Mouse (Mus musculus) testis, adult 10 weeks (tissue): ENCODE results near the gene BC003965. TPM values are rescaled to one million over a fixed set of nuclear protein-coding genes. Genes with fewer than 3 reads are reported as not detected.

ENCODE experiments used
- polyA plus RNA-seq: library from polyadenylated mRNA; stranded (reverse); fragments of 350-450 nt; fragmentation: Illumina TruSeq; extraction: RNeasy Lipid Tissue Mini Kit (QIAGEN cat#74804); gene quantifications from one replicate; pipeline ENCODE4 v1.2.3, GENCODE M21; 2014; ENCODE audit warnings: low read depth, low replicate concordance

The BC003965 gene
- polyA plus RNA-seq = 5.9 TPM

DNA sequence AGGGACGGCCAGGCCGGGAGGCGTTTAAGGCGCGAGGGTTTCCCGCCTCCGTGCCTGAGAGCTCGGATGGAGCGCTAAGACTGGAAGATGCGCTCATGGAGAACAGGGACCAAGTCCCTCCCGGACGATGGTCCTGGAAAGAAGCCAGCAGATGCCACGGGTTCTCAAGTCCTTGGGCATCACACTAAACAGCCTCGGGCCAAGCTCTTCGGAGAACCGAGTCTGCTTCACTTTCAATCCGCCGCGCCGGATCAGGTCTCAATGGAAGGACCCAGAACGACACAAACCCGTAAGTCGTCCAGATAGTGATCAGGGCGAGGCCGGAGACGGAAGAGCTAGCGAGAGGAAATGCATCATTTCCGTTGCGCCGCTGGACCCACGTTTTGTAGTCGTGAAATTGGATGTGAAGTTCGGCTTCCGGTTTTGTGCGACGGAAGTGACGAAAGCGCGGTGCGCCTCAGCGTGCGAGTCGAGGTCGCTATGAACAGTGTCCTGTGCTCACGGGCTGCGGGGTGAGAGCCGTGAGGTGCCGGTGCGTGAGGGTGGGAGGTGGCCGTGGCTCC, at the start of gene BC003965:
Gene BC003965 (plus strand): TSS at position 426 of the 563 bp plus-strand sequence.

GRCm38 (mm10) chr17:25162161-25162560, 22.2 kb upstream of the BC003965 start, which contains the start of gene Ccdc154:
Gene Ccdc154, plus strand, starts transcription at chr17:25162461.

DNA sequence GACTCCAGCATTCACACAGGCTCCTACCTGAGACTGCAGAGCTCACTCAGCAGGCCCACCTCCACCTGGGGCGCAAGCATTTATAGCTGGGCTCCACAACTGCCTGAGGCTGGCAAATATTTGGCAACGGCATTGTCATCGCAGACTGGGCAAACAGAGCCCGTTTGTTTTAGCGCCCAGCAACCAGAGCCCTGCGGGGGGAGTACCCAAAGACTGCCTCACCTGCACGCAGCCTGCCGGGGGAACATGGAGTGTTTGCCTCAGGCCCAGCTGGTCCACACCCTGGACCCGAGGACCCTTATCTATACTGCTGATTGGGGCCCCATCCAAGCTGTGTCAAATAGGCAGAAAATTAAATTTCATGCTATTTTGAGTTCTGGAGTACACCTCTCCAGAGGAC, 8.9 kb upstream of the BC003965 start, which contains the start of gene Gm38655:
Gene Gm38655 (minus strand): TSS at position 61 of the 400 bp plus-strand sequence.

DNA sequence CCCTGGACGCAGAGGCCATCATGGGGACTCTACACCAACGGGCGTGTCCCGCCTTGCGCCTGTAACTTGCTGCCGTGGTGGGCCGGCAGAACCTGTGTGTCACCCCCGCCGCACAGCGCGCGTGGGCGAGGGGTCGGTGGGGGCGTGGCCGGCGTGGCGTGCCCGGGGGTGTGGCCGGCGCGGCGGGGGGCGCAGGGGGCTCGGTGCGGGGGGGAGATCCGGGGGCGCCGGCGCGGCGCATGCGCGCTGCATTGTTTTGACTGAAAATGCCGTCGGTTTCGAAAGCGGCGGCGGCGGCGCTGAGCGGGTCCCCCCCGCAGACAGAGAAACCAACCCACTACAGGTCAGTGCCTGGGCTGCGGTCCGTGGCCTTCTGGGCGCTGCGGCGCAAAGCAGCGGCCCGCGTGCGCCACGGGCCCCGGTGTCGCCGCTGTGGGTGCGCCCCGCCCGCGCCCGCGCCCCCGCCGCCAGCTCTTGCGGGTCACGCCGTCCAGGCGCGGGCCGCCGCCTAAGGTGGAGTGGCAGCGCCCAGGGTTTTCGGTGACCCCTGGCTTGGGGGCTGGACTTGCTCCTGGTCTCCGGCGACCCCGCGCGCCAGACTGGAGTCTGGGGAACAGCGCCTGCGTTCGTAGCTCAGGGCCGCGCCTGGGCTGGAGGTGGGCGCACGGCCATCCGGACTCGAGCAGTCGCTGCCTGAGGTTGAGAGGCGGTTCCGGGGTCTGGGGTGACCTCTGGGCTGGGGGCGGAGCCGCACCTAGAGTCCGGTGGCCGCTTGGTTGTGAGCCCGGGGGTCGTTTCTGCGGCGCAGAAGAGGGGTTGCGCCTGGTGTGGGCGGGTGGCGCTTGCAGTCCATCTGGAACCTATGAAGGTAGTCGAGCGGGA, 4.0 kb downstream of the BC003965 start, which contains the start of gene Unkl:
Gene Unkl (plus strand): TSS at position 248 of the 882 bp plus-strand sequence.

Other genes with a start within 250 kb of the BC003965 start
- gene Mapk8ip3, start 247.6 kb upstream of the BC003965 start, polyA plus RNA-seq = 4.3 TPM
- gene Jpt2, start 223.9 kb upstream of the BC003965 start, polyA plus RNA-seq = 13.2 TPM
- gene Cramp1l, start 168.8 kb upstream of the BC003965 start, polyA plus RNA-seq = 13.1 TPM
- gene Ift140, start 168.5 kb upstream of the BC003965 start, polyA plus RNA-seq = 141 TPM
- 1.2 TPM for gene Tmem204, start 101.0 kb upstream of the BC003965 start, polyA plus RNA-seq
- gene Telo2, start 68.6 kb upstream of the BC003965 start, polyA plus RNA-seq = 0.48 TPM
- not detected for gene Ptx4, start 63.8 kb upstream of the BC003965 start, polyA plus RNA-seq
- 3.2 TPM for gene Clcn7, start 51.2 kb upstream of the BC003965 start, polyA plus RNA-seq
- gene Ccdc154, start 22.1 kb upstream of the BC003965 start, polyA plus RNA-seq = 2.2 TPM
- not detected for gene Gm38655, start 9.1 kb upstream of the BC003965 start, polyA plus RNA-seq
- gene Unkl, start 3.8 kb downstream of the BC003965 start, polyA plus RNA-seq = 3.5 TPM
- 2.9 TPM for gene Gnptg, start 55.6 kb downstream of the BC003965 start, polyA plus RNA-seq
- gene Tsr3, start 55.6 kb downstream of the BC003965 start, polyA plus RNA-seq = 6.2 TPM
- gene Baiap3, start 71.8 kb downstream of the BC003965 start, polyA plus RNA-seq = 0.20 TPM
- gene Ube2i, start 90.1 kb downstream of the BC003965 start, polyA plus RNA-seq = 461 TPM
- not detected for gene Prss34, start 113.8 kb downstream of the BC003965 start, polyA plus RNA-seq
- not detected for gene Prss28, start 124.1 kb downstream of the BC003965 start, polyA plus RNA-seq
- not detected for gene Prss29, start 134.1 kb downstream of the BC003965 start, polyA plus RNA-seq
- gene Tpsab1, start 161.0 kb downstream of the BC003965 start, polyA plus RNA-seq = not detected
- gene Tpsb2, start 181.8 kb downstream of the BC003965 start, polyA plus RNA-seq = not detected
- not detected for gene Tpsg1, start 184.7 kb downstream of the BC003965 start, polyA plus RNA-seq
- 3.0 TPM for gene Cacna1h, start 249.2 kb downstream of the BC003965 start, polyA plus RNA-seq